Mouse (Mus musculus) liver, adult (tissue): ENCODE measurements around the gene Slc16a3.

Experiments
- GATA4 ChIP-seq: IDR thresholded peaks from 2 replicates; pipeline ENCODE4 v1.6.1; 2014; ENCODE audit warnings: mild to moderate bottlenecking, low read length; ENCODE audit not compliant: insufficient replicate concordance

The Slc16a3 gene

DNA sequence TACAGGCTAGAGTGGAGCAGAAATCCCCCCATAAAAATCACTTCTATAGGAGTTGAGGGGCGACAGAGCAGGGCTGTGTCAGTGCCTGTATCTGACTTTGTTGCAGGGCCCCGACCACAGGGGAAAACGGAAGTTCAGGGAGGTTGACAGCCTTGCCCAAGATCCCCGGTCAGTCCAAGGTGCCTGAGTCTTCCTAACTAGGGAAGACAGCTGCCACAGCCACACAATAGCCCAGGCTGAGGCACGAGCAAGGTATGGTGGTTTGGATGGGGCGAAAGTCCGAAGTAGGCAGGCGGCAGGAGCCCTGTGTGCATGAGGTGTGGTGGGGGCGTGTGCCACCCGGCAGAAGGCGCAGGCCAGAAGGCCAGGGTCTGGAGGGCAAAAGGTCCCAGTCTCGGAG, at the start of gene Slc16a3:
Gene Slc16a3, plus strand, starts transcription at position 153 of the 400 bp plus-strand sequence.
- no peak for TF ChIP-seq GATA4

DNA sequence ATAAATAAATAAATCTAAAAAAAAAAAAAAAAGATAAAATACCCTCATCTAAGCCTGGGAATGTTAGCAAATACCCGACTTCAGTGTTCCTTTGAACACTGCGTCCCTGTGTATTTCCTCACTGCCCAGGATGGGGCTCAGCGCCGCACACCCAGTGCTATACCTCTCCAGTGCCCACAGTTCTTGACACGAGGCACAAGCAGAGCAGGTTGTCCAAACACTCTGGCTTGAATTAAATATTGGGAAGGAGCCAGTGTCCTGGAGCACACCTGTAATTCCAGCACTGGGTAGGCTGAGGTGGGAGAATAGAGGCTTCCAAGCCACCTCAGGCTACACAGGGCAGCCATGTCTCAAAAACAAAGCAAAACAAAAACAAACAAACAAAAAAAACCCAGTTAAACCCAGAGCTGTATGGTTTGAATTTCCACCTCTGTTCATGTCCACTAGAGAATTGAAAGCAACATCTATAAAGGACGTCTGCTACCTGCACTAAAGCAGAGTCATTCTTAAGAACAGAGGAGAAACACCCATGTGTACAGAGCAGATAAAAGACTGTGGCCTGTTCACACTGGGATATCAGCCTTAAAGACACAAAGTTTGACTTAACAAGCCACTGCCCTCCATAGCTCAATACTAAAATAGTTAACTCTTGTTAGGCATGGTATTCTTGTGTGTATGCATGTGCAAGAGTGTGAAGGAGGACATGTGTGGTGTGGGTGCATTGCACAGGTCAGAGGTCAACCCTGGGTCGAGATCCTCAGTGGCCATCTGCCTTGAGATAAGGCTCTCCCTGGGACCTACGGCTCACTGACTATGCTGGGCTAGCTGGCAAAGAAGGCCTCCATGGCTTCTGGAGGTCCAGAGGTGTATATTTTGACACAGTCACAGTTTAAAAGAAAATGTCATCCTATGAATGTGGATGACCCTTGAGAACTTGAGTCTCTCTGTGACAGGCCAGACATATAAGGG, 47.7 kb upstream of the Slc16a3 start:
- no peak for TF ChIP-seq GATA4

DNA sequence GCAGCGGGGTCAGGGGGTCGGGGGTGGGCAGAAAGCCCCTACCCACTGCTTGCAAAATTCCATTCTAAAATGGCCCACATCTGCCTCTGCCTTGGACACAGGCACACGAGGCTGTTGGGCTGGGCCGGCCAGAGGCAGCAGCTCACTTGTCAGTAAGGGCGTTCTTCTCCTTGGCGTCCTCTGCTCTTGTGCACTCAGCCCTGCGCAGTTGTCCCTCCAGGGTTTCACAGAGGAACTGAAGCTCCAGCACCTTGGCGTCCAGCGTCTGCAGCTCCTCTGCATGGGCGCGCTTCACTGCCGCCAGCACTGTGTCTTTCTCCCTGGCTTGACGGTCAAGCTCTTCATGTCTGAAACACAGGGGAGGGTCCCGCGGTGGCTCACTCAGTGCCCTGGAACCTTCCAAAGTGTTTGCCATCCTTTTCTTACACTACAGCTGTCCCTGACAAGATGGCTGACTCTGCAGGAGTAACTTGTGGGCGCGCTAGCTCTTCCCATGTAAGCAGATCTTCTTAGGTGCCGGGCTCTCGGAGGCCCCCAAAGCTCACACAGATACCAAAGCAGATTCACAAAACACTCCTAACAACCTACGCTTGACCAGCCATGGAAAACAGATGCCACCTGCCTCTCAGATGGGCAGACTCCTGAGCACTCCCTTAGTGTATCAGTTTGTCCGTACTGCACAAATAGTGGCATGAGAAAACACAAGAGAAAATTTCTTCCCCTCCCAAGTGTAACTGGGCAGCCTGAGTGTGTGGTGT, 46.4 kb upstream of the Slc16a3 start:
- no peak for TF ChIP-seq GATA4

DNA sequence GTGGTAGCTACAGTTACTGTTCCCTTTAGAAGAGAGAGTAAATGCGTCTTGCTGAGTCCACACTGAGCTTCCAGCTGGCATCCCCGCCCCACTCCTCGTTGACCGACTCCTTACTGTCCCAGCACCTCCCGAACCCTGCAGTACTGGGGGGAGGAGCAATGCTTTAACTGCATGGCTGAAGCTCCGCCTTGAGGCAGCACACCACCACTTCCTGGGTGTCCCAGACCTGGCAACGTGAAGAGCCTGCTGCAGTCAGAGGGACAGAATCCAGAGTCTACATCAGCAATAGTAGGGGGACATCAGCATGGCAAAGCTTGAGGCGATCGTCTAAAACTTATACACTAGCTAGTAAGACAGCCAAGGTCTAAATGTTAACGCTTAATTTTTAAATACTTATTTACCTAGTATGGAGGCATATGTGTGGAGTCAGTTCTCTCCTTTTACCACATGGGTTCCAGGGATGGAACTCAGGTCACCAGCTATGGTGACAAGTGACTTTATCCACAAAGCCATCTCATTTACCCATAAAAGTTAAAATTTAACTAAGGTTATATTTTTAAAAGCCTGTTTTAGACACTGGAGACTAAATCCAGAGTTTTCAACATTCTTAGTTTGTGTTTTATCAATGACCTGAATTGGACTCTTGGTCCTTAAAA, 45.7 kb upstream of the Slc16a3 start:
- no peak for TF ChIP-seq GATA4

DNA sequence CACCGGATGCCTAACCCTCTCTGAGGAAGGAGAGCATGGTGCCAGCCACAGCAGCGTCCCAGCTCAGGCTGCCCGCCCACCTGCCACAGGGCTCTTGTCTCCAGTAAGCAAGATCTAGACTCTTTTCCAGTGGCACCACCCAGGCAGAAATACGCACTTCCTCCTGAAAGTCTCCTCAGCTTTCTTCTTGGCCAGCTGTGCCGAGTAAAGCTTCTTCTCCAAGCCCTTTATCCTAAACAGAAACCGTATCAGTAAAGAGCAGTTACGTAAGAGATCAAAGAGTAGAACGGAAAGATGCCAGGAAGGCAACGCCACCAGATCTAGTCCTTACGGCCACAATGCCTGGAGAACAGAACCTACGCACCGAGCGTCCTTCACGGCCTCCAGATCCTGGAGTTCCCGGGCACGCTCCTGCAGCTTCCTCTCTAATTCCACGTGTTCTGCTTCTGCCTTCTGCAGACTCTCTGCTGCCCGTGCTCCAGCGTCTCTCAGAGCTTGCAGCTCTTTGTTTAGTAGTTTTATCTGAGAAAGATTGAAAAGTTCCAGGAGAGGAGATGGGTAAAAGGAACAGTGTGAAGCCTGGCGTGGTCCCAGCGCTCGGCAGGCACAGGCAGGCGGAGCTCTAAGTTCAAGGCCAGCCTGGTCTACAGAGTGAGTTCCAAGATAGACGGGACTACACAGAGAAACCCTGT, 45.0 kb upstream of the Slc16a3 start:
- peak; percentile 26; the same call in 1 of the 2 replicates for TF ChIP-seq GATA4

DNA sequence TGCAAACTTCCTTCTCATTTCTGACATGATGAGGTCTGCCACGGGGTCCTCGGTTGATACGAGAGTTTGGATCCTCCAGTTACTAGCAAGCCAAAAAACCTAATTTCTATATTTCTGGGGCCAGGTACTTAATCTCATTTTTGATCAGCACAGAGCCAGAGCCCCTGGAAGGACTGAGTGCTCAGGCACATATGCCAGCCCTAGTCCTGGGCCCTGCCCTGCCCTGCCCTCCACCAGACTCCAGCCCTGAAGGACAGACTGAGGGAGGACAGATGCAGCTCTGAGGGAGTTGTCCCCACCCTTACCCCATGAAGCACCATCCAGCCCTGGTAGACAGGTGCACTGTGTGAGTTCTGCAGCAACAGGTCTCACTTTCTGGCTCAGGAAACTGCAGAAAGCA, 43.7 kb upstream of the Slc16a3 start:
- no peak for TF ChIP-seq GATA4

DNA sequence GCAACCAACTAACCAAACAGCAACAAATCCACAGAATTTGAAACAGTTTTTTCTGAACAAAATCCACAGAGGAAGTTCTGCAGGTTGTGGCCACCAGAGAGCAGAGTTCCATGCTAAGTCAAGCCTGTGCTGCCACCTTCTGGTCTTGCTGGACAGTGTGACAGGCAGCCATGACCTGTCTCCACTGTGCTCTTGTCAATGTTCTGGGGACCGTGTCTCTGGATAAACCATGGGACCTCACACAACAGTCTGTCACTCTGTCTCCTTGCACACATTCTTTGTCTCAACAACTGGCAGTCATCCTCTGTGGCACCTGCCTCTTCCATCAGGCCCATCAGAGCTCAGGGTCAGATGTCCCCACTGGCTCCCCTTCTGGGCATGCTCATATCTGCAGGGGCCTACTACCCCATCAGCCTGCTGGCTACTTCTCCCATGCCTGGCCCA, 42.8 kb upstream of the Slc16a3 start:
- TF ChIP-seq GATA4: no peak

DNA sequence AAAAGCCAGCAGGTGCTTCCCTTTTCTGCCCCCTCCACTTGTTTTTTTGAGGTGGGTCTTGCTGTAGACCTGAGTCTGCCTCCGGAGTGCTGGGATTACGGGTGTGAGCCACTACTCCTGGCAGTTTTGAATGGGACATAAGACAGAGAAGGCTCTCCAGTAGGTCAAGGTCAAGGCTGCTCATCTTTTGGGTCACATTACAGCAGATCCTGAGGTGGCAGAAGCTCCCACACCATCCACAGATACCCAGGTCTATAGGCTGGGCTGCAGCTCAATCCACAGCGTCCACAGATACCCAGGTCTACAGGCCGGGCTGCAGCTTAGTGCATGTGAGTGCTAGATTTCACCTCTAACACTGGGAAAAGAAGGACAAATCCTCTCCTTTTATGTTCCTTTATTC, 34.5 kb upstream of the Slc16a3 start:
- TF ChIP-seq GATA4: no peak

DNA sequence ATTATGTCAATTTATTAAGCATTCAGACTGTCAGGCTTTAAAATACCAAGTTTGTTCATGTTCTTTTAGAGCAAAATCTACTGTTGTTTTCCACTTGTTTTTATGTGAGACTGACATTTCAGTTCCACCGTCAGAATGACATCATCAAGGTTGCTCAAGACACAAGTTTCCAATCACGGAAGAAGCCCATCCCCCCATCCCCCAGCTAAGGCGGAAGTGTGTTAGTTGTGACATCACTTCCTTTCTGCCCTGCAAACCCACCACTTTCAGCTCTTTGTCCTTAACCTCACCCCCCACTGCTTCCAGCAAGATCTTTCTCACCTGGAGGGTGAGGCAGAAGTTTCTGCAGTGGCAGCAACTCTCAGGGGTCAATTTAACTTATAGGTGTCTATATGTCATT, 31.8 kb upstream of the Slc16a3 start:
- no peak for TF ChIP-seq GATA4

DNA sequence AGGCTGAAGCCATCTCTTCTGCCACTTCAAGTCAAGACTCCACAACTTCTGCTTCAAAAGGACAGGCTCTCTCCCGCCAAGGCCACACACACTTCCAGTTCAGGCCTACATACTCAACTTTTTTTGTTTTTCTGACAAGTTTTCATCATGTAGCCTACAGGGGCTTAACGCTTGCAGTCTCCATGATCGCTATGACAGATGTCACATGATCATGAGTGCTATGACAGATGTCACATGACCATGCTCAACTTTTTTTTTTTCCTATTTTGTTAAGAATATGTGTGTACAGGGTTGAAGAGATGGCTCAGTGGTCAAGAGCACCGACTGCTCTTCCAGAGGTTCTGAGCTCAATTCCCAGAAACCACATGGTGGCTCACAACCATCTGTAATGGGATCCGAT, 30.5 kb upstream of the Slc16a3 start:
- no peak for TF ChIP-seq GATA4

DNA sequence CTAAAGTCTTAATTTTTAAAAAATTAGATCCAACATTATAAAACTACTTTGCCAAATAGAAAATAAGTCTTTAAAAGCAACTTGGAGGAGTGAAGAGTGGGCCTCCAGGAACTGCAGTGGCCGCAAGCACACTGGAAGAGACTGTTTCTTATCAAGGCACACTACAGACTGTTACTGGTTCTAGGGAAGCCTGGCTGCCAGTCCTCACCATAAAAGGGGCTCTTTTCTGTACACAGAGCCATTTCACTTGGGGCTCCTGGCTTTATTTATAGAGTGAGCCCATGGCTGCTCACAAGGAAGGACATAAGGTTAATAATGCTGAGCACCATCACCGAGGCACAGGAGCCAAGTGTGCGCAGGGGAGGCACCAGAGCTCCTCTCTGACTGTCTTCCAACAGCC, 25.8 kb upstream of the Slc16a3 start:
- no peak for TF ChIP-seq GATA4

DNA sequence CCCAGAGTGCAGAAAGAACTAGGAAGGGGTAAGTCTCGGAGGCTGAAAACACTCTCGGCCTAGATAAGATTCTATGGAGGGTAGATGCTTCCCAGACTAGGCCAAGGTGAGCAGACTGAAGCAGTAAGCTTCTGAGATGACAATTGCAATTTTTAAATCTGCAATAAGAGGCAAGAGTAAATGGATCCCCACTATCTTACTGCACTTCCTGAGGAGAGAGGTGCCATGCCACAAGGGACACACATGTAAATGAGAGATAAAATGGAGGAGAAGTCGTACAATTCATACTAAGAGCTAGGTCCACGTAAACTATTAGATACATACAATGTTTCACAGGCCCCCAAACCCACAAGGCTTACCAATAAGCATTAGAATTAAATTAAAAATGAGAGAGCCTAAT, 19.8 kb upstream of the Slc16a3 start:
- TF ChIP-seq GATA4: no peak

DNA sequence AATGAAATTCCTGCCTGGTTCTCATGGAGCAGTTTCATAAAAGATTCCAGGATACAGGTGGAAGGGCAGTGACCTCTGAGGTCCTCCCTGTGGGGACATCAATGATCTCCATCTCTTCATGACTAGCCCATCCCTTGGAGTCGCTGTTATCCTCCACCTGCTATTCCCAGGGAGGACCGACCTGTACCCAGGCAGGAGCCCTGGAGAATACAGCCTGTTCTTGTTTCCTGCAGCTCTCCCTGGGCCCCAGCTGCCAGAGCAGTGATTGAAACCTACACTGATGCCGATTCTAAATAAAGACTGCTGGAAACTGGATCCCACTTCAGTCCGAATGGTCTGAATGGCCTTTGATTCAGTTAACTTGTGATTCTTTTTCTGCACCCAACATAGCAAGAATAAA, 16.8 kb upstream of the Slc16a3 start:
- TF ChIP-seq GATA4: no peak

DNA sequence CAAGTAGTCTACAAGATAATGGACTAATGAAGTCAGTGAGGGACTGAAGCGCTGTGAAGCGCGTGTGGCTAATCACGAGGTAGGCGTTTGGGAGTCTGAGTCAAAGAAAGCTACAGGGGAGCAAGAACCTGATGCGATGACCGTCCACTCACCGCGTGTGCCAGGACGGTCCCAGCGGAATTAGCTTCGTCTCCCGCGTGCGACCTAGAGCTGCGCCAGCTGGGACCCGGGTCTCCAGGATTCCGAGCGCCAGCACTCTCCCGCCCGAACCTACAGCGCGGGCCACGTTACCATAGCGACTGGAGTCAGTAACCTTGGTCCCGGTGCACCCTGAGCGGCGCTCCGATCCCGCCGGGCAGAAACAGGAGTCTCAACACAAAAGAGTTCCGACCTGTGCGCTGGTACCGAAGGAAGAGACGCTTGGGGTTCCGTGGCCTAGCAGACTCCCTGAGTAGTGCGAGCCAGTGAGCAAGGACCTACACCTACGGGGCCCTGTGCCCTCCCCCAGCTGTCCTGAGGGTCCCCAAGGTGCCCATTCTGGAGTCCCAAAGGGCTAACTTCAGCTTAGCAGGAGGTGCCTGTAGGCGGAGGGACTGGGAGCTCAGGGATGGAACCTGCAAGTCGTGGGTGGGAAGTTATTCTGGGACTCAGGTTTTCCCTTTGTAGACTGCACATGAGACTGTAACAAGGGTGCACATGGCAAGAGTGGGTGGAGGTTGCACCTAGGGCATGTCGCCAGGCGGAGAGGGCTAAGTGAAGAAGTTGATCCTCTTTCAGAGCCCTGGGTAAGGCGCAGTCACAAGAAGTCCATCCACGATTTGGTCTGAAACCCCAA, 15.5 kb upstream of the Slc16a3 start, which contains the start of gene Ccdc57:
Gene Ccdc57, minus strand, starts transcription at position 309 of the 835 bp plus-strand sequence.
- TF ChIP-seq GATA4: peak; percentile 28; the same call in 1 of the 2 replicates

DNA sequence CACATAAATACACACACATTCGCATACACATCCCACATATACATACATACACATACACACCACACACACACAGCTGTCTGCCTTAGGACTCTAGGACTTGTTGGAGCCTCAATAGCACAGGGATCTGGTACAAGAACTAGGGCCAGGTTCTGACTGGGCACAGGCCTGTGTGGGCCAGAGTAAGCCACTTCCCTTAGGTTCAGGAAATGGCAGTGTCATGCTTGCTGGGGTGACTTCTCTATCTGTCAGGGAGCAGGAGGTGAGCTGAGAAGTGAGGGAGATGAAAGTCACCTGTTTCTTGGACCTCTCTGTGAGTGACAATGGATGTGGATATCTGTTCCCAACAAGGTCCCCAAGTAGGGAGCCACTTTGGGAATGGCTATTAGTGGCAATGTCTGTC, 10.3 kb upstream of the Slc16a3 start:
- TF ChIP-seq GATA4: no peak
